Mouse (Mus musculus) thymus, postnatal 4 days (tissue): ENCODE results near the gene Fyn.

Experiments
- DNase-seq: peaks from one replicate; pipeline ENCODE4 v3.0.0; 2021

Gene Fyn

DNA sequence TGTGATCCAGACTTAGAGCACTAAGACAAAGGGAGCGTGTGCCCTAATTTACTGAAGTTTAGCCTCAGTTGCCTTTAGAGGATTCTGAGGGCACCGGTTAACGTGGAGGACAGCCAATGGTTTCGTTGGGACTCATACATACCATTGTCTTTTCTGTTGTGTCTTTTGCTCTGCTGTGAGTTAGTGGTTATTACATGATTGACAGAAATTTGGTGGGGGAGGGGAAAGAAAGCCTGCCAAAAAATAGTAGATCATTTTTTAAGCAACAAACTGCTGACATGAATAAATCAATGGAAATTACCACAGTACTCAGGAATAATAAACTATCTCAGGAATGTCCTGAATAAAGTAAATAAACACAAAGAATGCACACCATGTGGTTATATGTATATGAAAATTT is 117.3 kb downstream of the Fyn start:
- DNase-seq, result no peak

DNA sequence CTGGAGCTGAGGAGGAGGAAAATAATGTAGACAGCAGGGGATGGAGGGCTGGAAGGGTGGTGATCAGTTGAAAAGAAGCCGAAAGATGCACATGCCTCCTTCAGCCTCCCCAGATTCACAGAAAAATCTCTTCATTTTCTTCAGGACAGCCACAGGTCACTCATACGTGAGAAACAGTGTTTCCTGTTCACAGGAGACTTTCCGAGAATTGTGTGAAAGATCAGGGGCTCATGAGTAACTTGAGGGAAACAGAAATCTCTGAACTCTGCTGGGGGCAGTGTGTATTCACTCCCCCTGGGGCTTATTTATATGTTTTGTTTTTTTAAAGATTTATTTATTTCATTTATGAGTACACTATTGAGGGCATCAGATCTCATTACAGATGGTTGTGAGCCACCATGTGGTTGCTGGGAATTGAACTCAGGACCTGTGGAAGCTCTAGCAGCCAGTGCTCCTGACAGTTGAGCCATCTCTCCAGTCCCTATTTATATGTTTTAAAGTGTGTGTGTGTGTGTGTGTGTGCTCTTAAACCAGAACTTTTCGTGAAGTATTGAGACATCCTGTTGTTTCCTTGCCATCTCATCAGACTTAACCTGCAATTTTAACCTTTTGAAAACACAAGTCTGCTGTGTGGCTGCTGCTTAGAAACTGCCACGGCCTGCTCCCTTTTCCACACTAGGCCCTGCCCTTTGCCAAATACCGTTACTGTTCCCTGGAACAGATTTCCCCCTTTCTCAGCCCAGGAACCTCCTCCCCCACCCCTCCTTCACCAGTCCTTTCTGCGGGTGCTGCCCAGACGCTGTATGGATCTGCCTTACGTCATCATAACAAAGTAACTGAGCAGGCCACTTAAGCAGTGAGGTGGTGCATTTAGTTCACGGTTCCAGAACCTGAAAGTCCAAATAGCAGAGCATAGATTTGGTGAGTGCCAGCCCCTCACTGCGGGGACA is 118.1 kb downstream of the Fyn start:
- DNase-seq, result no peak

DNA sequence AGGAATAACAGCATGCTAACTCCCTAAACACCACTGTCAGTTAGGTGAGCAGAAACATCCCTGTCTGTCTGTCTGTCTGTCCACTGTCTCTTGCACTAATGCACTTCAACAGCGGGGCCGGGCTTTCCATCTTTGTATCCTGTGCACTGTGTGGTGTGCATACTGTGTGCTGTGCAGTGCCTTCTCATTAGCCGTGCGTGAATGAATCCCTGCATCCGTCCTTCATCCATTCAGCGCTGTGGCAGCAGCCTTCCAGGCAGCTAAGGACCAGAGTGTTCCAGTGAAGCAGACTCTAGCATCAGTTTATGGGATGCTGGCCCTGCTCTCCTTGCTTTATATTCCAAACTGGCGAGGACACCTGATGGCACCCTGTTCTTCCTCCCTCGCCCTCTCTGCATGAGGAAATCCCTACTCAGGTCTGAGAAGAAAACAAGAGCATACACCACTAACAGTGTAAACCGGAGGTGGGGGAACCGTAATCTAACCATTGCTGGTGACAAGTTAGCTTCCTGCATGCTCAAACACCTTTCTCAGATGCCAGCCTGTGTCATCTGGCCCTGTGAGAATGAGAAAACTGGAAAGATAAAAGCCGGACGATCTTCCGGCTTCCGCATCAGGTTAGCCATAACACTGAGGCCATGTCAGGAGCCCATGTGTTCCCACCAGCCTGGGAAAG is 119.2 kb downstream of the Fyn start:
- DNase-seq, result peak; percentile 46

DNA sequence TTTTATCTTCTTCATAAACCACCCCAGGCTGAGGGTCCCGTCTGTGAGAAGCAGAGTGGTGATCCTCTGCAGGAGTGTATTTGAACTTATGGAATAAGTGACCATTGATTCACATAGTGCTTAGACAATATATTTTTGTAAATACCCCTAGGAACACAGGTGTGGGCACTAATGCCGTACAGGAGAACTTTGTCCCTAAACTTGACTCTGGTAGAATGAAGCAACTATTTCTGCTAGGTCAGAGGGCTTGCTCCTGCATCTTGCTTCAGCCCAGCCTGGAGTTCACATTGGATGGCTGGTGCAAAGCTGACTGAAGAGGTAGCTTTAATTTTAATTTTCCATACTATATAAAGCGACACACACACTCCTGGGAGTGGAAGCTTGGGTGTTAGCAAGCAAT is 119.9 kb downstream of the Fyn start:
- DNase-seq, result no peak

DNA sequence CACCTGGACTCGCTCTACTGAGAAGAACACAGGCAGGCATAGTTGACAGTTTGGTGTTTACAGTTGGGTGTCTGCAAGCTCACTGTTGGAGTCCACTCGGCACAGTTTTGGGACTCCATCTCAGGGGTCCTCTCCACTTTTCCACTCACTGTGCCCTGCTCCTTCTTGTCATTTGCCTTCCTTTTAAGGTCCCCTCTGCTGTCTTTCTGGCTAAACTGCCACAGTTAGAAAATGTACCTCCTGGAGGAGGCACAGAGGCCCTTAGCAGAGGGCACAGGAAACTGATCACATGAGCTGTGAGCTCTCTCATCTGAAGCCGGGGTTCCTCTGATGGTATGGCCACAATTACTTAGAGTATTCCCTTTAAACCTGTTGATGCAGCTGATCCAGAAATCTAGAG is 120.3 kb downstream of the Fyn start:
- peak; percentile 61 for DNase-seq

DNA sequence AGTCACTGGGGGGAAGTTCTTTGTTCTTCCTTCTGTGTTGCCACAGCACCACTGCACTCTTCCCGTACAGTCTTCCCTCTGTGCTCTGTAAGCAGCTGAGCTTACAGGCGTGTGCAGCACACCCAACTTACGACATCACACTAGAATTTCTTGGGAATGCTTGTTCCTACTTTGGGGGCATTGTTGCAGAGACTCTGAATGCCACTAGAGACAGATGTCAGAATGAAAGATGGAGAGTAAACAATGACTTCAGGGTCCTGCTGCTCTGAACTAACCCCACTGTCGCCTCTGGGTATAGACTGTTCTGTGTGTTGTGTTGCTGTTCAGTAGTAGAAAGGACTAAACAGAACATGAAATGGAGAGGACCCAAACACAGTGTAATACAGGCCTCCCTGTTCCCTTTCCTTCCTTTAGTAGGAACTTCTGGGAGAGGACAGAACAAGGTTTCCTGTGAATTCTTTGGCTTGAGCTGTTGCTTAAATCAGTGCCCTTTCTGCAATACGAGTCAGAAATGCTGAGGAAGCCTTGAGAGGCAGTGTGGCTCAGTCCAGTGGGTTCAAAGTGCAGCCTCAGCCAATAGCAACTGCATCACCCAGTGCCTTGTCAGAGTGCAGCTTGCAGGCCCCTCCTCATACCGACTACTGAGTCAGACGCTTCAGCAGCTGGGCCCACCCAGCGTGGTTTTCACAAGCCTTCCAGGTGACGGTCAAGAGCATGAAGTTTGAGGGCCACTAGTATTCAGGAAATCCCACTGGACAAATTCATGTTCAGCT is 121.9 kb downstream of the Fyn start:
- DNase-seq, result no peak

DNA sequence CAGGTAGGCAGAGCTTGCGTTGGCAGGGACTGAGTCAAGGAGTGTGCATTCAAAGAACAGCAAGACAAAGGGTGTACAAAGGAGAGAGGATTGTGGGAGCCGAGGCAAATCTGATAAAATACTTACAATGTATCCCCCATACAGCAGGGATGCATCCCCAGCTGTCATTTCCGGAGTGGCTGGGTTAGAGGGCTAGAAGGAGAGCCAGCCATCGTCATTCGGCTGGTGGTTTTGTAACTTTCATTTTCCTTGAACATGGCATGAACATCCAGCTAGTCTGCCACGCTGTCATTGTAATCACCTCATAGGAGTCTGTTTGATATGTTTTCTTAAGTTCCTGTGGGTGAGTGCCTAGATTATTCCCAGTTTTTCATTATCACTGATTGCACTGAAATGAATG is 123.5 kb downstream of the Fyn start:
- no peak for DNase-seq

DNA sequence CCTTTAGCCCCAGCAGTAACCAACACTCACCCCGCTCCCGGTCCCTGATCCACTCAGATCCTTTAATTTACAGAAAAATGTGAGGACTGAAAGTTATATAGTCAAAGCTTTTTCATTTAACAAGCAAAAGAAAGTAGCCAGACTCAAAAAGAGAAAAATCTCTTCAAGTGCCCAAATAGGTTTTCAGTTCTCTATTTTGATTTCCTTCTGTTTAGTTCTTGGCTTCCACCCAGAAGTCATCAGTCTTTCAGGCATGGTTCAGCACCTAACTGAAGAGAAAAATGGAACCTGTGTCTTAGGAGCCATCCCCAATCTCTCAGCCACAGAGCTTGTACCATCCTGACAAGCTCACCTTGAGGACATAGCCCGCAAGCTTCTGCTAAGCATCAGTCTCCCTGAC is 124.4 kb downstream of the Fyn start:
- DNase-seq, result no peak

DNA sequence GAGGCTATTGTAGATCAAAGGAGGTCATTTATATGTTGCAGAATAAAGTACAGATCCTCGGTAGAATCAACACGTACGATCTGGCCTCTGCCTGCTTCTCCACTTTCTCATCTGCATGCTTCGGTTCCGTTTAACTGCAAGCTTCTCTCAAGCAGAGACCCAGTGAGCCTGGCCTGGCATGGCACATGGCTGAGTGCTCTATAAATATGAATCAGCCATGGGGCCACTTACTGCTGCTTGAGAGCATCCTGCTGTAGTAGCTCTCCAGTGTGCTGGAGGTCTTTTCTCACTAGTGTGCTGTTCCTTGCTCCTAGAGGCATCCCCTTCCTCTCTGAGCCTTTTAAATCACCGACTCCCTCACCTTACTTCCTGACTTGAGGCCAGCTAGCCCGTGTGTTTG is 130.0 kb downstream of the Fyn start:
- no peak for DNase-seq

DNA sequence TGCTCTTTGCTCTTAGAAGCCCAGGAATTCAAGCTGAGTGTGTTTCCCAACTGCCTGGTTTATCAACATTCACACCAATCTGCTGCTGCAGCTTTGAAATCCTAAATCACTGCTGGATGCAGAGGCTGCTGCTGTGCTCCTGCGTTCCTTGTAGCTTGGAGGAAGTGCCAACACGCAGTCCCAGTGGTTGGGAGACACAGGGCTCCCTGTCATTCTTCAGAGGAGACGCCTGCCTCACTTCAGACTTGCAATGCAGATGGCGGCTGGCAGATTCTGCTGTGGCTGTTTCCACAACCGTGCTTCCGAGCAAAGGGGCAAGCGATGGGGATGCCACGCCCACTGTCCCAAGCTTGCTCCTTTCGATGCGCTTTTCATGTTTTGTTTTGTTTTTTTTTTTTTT is 132.9 kb downstream of the Fyn start:
- DNase-seq, result peak; percentile 33

DNA sequence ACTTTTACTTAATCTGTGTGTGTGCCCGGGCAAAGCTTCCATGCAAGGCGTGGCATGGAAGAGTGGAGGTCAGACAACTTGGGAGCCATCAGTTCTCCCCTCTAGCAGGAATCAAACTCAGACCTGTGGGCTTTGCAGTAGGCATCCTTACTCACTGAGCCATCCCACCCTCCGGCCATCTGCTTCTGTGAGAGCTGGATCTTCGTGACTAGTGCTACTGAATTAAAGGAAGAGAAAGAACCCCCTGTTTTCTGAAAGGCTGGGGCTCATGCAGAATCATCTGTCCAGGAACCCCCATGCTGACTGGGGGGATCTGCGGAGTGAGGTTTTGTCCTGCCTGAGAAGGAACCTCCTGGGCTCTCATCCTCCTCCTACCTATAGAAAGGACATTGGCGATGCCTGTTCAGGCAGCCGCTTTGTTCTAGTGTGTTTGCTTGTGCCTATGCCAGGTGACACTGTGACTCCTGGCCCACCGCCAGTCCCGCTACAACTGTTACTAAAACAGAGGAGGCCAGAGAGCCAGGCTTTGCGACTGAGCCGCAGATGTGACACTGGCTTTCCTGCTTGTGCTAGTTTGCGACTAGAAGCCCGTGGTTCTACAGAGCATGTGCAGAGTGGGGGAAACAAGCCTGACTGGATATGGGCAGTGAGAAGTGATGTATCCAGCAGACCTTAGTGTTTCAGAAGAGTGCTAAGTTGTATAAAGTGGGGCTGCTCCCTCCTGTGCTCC is 133.5 kb downstream of the Fyn start:
- DNase-seq, result peak; percentile 78

DNA sequence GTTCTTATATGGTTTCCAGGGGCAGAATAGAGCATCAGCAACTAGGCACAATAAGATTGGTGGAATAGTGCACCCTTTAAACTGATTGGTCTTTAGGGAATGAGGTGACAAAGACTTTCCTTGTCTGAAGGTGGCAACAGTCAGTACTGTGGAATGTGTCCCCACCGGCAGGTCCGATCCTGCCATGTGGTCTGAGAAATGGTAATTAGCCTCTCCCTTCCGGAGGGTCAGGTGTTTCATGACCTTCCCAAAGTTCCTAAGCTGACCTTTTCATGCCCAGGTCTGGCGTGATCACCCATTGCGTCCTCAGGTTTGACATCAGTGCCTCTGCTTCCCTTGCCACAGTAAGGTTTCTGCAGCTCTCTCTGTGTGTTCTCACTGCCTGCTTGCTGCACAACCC is 134.7 kb downstream of the Fyn start:
- no peak for DNase-seq

DNA sequence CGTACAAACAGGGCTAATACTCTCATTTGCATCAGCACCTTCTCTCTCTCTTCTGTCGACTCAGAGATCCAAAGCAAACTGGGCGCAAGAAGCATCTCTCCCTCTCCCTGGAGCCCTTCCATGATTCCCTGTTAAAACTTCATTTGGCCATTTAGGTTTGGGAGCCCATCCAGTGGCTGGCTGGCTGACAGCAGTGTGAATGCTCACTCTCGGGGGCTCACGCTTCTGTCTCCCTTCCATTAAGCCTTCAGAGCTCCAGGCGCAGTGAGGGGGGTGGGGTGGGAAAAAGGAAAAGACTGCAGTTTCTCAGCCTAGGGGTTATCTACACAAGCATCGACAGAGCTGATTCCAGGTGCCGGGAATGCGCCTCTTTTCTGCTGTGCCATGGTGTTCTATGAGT is 136.4 kb downstream of the Fyn start:
- DNase-seq, result no peak

DNA sequence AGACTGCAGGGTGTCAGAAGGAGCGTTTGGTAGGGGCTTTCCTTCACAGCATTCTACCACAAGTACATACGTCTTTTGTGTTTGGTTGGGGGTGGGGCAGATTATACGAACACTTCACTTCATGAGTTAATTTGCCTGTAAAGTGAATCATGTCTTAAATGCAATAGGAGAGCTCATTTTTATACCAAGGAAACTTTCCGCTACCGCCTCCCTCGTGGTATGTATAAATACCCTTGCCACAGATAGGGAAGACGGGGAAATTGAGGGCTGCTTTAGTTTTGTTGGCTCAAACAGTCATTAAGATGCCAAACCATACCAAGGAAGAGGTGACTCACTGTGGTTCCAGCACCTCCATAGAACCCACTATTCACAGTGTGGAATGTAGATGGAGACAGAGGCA is 137.0 kb downstream of the Fyn start:
- no peak for DNase-seq

DNA sequence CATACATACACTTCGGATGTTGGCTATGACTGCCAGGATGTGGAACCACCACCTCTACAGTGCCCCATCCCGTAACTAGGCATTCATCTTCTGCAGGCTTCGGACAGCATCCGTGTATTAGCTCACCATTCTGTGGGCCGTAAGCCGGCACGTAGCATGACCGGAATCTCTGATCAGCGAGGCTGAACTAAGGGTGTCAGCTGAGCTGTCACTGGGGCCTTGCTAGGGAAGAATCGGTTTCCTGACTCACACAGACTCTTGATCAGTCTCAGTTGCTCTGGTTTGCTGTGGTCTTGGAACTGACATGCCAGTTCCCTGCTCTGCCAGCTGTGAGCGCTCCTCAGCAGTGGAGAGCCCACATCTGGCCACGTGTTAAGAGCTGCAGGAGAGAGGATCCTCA is 137.7 kb downstream of the Fyn start:
- DNase-seq, result peak; percentile 43

DNA sequence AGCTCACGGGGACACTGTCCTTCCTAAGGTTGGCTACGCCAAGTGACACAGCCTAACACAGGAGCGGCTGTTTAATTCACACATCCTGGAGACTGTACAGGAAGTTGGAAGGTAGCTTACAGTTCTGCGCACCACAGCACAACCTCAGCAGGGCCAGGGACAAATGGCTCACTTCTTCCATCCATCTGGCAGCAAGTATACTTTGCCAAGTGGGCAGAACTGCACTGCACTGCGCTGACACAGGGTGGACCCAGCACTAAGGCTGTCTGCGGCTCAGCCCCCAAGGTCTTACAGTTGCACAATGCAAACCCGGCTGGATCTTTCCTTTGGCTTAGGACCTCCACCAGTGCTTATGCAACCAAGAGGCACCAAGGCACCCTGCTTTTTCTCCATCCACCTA is 138.2 kb downstream of the Fyn start:
- peak; percentile 23 for DNase-seq

DNA sequence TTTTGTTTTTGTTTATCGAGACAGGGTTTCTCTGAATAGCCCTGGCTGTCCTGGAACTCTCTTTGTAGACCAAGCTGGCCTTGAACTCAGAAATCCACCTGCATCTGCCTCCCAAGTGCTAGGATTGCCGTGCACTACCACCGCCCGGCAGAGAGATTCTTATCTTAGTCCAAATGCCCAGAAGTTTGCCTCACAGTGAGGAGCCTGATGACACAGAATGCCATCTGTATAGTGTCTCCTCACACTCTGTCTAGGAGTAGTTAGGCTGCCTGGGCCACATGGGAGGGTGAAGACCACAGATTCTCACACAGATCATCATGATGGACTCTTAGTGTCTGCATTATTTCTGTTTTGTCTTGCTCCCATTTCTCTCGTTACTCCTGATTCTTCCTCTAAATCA is 140.1 kb downstream of the Fyn start:
- no peak for DNase-seq

DNA sequence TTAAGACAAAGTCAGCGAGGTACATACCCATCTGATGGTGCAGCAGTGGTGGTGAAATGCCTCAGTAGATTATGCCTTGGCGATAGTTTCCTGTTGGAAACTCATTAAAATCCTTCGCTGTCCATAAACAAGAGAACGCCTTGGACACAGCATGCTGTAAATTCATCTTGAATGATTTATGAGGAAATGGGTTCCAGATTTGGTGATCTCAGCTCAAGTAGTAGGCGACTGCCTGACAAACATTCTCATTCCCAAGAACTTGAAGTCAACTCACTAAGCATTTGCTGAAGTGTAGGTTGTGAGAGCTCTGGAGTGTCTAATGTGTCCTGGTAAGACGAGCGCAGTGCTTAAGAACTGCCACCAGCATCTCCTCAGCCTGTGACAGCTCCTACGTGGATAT is 141.3 kb downstream of the Fyn start:
- DNase-seq, result no peak

DNA sequence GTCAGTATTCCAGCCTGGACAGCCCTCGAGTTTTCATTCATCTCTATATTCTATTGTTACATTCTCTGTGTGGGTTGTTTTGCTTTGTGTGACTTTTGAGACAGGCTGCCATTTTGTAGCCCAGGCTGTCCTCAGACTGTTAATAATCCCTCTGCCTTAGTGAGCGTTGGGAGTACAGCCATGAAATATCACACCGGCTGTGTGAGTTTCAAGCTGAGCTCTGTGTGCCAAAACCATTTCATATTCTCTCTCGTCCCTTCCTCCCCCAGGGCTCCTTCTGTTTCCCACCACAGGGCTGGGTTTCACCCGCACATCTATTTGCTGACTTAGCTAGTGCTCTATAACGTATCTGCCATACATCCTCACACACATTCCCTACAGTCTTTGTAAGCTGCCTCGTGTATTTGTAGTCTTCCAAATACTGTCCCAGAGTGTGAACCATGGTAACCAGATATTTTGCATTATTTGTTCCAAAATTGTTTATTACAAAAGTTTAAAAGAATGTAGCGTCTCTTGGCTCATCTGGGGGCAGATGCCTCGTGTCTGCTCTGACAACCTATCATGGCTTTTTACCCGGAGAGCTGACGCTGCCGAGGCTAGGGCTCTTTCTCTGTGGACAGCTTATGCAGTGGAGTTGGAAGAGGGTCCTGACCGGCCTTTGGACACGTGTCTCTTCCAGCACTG is 144.1 kb downstream of the Fyn start:
- no peak for DNase-seq

DNA sequence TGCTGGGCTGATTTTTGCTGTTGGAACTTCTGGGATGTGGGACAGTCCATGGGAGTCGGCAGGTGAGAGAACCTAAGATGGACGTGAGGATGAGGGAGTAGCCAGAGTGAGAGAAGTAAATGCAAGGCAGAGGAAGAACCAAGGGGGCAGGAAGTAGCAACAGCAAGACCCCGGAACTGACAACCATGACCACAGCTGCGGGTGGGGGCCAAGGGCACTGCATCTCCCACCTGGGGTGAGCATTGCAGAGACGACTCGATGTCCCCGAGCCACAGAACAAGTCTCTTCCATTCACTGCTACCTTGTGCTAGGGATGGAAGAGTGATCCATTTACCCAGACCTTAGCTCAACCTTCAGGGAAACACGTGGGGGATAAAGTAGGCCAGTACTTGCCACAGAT is 146.3 kb downstream of the Fyn start:
- peak; percentile 73 for DNase-seq

DNA sequence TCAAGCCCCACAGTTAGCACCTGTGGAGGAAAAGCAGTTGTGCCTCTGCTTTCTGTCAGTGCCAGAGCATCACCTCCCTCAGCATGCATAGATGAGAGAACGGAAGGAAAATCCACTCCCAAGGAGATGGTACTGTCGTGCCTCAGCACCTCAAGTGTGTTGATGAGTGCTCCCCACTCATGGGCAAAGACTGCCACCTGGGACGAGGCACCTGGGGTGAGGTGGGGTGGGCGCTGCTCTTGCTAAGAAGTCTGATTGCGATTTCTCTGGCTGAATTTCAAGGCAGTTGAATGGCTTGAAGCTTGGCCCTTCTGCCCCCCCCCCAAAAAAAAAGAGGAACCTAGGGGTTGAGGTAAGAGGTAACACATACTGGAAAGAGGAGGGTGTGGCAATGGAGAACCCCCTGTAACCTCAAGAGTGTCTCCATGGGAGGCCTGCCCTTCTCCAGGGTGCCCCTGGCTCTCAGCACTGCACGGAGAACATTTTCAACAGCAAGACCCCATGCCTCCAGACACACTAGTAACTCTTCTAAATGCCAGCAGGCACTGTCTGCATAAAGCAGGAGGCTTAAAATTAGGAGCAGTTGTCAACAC is 148.0 kb downstream of the Fyn start:
- peak; percentile 58 for DNase-seq

DNA sequence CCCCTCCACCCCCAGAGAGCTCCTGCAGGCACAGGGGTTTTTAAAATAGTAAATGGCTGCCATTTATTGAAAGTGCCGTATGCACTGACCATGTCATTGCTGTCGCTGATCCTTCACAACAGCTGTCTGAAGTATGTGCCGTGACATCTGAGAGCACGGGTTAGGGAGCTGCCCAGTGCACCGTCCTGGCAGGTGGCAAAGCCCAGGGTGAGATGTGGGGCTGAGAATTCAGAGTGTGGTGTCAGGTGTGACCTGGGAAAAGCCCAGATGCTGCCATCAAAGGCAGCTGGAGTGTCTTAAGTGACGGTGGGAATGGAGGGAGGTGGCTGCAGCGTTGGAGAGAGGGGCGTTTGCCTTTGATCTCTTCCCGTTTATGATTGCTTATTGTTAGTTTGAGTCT is 148.7 kb downstream of the Fyn start:
- DNase-seq, result peak; percentile 44
